Mouse (Mus musculus): ENCODE measurements around the gene Mllt1.

DNA sequence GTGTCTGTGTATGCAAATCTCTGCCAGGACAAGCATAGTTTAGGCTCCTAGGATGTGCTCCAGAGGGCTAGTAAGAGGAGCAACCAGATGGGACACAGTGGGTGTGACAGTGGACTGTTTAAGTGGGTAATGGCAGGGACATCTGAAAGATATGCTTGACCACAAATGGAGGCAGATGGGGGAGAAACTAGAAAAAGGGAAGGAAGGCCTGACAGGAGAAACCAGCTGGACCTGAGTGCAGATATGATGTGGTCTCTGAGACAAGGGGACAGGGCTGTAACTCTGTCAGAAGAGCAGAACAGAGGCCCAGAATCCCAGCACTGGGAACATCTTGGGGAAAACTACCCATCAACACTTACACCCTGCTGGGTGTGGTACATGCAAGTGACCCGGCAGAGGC is 5.7 kb downstream of the Mllt1 start:
- TF ChIP-seq CTCF (IDR thresholded peaks at IDR 0.05; ENCODE audit: borderline replicate concordance, insufficient read depth, low read length) (no peak), POLR2A (IDR thresholded peaks at IDR 0.05; ENCODE audit: low read depth, low read length) (no peak)
